Mouse (Mus musculus) spleen, embryonic (tissue): ENCODE data around the gene Kcnt2.

Experiments
- CTCF ChIA-PET: fragments of 350-600 bp; sonication (Branson Sonifier 250); formaldehyde crosslinking; loops from one replicate; lab custom pipeline; 2022; lab: Charles Lee

Gene Kcnt2

GRCm38 (mm10) chr1:140491406-140491805 is 245.4 kb downstream of the Kcnt2 start:
- CTCF ChIA-PET, result no interaction called here

- CTCF ChIA-PET, result no interaction called here
These were observed 246.3 kb downstream of the Kcnt2 start for GRCm38 (mm10) chr1:140492237-140492636.

- CTCF ChIA-PET, result no interaction called here
These were observed 267.5 kb downstream of the Kcnt2 start for GRCm38 (mm10) chr1:140513451-140513850.

GRCm38 (mm10) chr1:140531285-140531908 is 285.4 kb downstream of the Kcnt2 start:
- CTCF ChIA-PET, result no interaction called here

- CTCF ChIA-PET, result no interaction called here
These were observed 288.9 kb downstream of the Kcnt2 start for GRCm38 (mm10) chr1:140534849-140535248.

- CTCF ChIA-PET, result no interaction called here
These were observed 296.1 kb downstream of the Kcnt2 start for GRCm38 (mm10) chr1:140542066-140542465.

- CTCF ChIA-PET, result no interaction called here
These were observed 302.8 kb downstream of the Kcnt2 start for GRCm38 (mm10) chr1:140548711-140549110.

GRCm38 (mm10) chr1:140560801-140561200 is 314.8 kb downstream of the Kcnt2 start:
- CTCF ChIA-PET, result no interaction called here

GRCm38 (mm10) chr1:140572141-140572540 is 326.2 kb downstream of the Kcnt2 start:
- CTCF ChIA-PET, result no interaction called here

GRCm38 (mm10) chr1:140578607-140579006 is 332.6 kb downstream of the Kcnt2 start:
- CTCF ChIA-PET, result no interaction called here

- CTCF ChIA-PET, result no interaction called here
These were observed 342.3 kb downstream of the Kcnt2 start for GRCm38 (mm10) chr1:140588302-140588701.

- CTCF ChIA-PET, result no interaction called here
These were observed 362.9 kb downstream of the Kcnt2 start for GRCm38 (mm10) chr1:140608765-140609297.

GRCm38 (mm10) chr1:140613101-140613500 is 367.1 kb downstream of the Kcnt2 start:
- CTCF ChIA-PET, result no interaction called here

- CTCF ChIA-PET, result no interaction called here
These were observed 368.9 kb downstream of the Kcnt2 start for GRCm38 (mm10) chr1:140614840-140615239.

- CTCF ChIA-PET, result no interaction called here
These were observed 372.2 kb downstream of the Kcnt2 start for GRCm38 (mm10) chr1:140618164-140618563.

- CTCF ChIA-PET, result no interaction called here
These were observed 379.0 kb downstream of the Kcnt2 start for GRCm38 (mm10) chr1:140624918-140625317.

- CTCF ChIA-PET, result no interaction called here
These were observed 413.8 kb downstream of the Kcnt2 start for GRCm38 (mm10) chr1:140659607-140660340.

GRCm38 (mm10) chr1:140660751-140661403 is 414.9 kb downstream of the Kcnt2 start:
- CTCF ChIA-PET, result no interaction called here

- CTCF ChIA-PET, result no interaction called here
These were observed 415.4 kb downstream of the Kcnt2 start for GRCm38 (mm10) chr1:140661404-140661787.
